Mouse (Mus musculus): ENCODE results near the gene Scmh1.
A peak's percentile ranks its signal among the peaks of the same experiment; 100 is the strongest.

Scmh1 gene

GRCm38 (mm10) chr4:120556592-120556991 lies 151.5 kb downstream of the Scmh1 start:
- DNase-seq (ENCODE audit: low spot score), result no peak

GRCm38 (mm10) chr4:120565726-120566125 lies 160.6 kb downstream of the Scmh1 start:
- DNase-seq (ENCODE audit: low spot score), result no peak

GRCm38 (mm10) chr4:120568005-120568404 lies 162.9 kb downstream of the Scmh1 start:
- no peak for DNase-seq (ENCODE audit: low spot score)

GRCm38 (mm10) chr4:120569025-120569424 lies 163.9 kb downstream of the Scmh1 start:
- DNase-seq (ENCODE audit: low spot score), result no peak

GRCm38 (mm10) chr4:120569486-120570437 lies 164.7 kb downstream of the Scmh1 start, which contains the start of gene Ctps:
Gene Ctps, minus strand, starts transcription at chr4:120570276.
- DNase-seq (ENCODE audit: low spot score), result peak; percentile 96

- no peak for DNase-seq (ENCODE audit: low spot score)
Measured at GRCm38 (mm10) chr4:120570438-120571069, 165.5 kb downstream of the Scmh1 start.

GRCm38 (mm10) chr4:120571070-120571464 lies 166.0 kb downstream of the Scmh1 start:
- DNase-seq (ENCODE audit: low spot score), result no peak

- no peak for DNase-seq (ENCODE audit: low spot score)
Measured at GRCm38 (mm10) chr4:120571691-120572090, 166.6 kb downstream of the Scmh1 start.

Data from testis, postnatal 14 days (tissue).